Mouse (Mus musculus) midbrain, postnatal 0 days (tissue): ENCODE data around the gene B3galnt1. TPM values are rescaled to one million over a fixed set of nuclear protein-coding genes. Genes with fewer than 3 reads are reported as not detected.
A peak's percentile ranks its signal among the peaks of the same experiment; 100 is the strongest.

ENCODE experiments used
- ATAC-seq: fragments of 200-750 bp; cut with Nextera tagmentation; 2 replicates; pipeline ENCODE4 v1.8.0; 2017; ENCODE audit warnings: moderate number of reproducible peaks, mild to moderate bottlenecking, moderate TSS enrichment, moderate library complexity; ENCODE audit not compliant: low FRiP score
- DNase-seq: peaks from one replicate; pipeline ENCODE4 v3.0.0-alpha.2; 2015; ENCODE audit warnings: low spot score
- H3K27ac ChIP-seq: fragments of 300-500 bp; sonication (generic); 2 replicates; pipeline ENCODE4 v1.5.1; 2014; ENCODE audit warnings: low read depth, mild to moderate bottlenecking, low read length, mixed read lengths
- H3K27me3 ChIP-seq: fragments of 300-500 bp; sonication (generic); 2 replicates; pipeline ENCODE4 v1.6.1; 2014; ENCODE audit warnings: low read length, control low read depth, mixed read lengths; ENCODE audit not compliant: insufficient read depth
- H3K36me3 ChIP-seq: fragments of 300-500 bp; sonication (generic); 2 replicates; pipeline ENCODE4 v1.6.1; 2014; ENCODE audit warnings: low read length, control low read depth, mixed read lengths; ENCODE audit not compliant: insufficient read depth
- H3K4me1 ChIP-seq: fragments of 300-500 bp; sonication (generic); 2 replicates; pipeline ENCODE4 v1.6.1; 2014; ENCODE audit warnings: mild to moderate bottlenecking, control low read depth, antibody characterized with exemption, low read length, mixed read lengths; ENCODE audit not compliant: insufficient read depth
- H3K4me2 ChIP-seq: fragments of 300-500 bp; sonication (generic); 2 replicates; pipeline ENCODE4 v1.6.1; 2014; ENCODE audit warnings: low read depth, mild to moderate bottlenecking, low read length, mixed read lengths; ENCODE audit not compliant: poor library complexity, severe bottlenecking
- H3K4me3 ChIP-seq: fragments of 300-500 bp; sonication (generic); 2 replicates; pipeline ENCODE4 v1.5.1; 2014; ENCODE audit warnings: low read depth, mild to moderate bottlenecking, low read length, moderate library complexity
- H3K9ac ChIP-seq: fragments of 300-500 bp; sonication (generic); replicated peaks from 2 replicates; pipeline ENCODE4 v1.6.1; 2014; ENCODE audit warnings: mild to moderate bottlenecking, low read length, moderate library complexity, mixed read lengths; ENCODE audit not compliant: poor library complexity, severe bottlenecking
- H3K9me3 ChIP-seq: fragments of 300-500 bp; sonication (generic); 2 replicates; pipeline ENCODE4 v1.6.1; 2016; ENCODE audit warnings: low read length, control low read depth
- CTCF ChIP-seq: IDR thresholded peaks from 2 replicates; pipeline ENCODE4 v1.5.1; 2016; ENCODE audit warnings: antibody characterized with exemption, mild to moderate bottlenecking
- WGBS: fragments of 180-500 bp; shearing (Covaris S2); extraction: QIAGEN DNeasy Blood & Tissue Kit; methylation state at CpG from one replicate; pipeline ENCODE4 v1.1.7; 2014; 5-methylcytosine and 5-hydroxymethylcytosine counted together
- polyA plus RNA-seq: library from polyadenylated mRNA; unstranded; fragments of >200 nt; fragmentation: Nextera tagmentation; extraction: Ambion mirVana; gene quantifications from 2 replicates; pipeline ENCODE4 v1.2.1, GENCODE M21; 2015
- total RNA-seq: library from RNA; depleted of rRNA; stranded (reverse); fragments of >200 nt; gene quantifications from 2 replicates; pipeline ENCODE4 v1.2.3, GENCODE M21; 2014; rRNA removed

B3galnt1 gene
- 70.5 and 77.2 TPM in 2 replicates for total RNA-seq
- polyA plus RNA-seq = 102 and 106 TPM in 2 replicates

GRCm38 (mm10) chr3:69598261-69599165 is at the start of gene B3galnt1:
B3galnt1 (minus strand) TSS chr3:69598960.
- Histone ChIP-seq H3K4me3 (peak within 1 kb of the TSS; percentile 81), H3K36me3 (no peaks in the 10 kb centered on the region), H3K27ac (peak within 1 kb of the TSS; percentile 87), H3K9ac (peak within 1 kb of the TSS; percentile 92), H3K4me1 (peaks cover 8% of the 10 kb centered on the region), H3K9me3 (no peaks in the 10 kb centered on the region), H3K27me3 (no peaks in the 10 kb centered on the region), H3K4me2 (peak within 1 kb of the TSS; percentile 79)
- ATAC-seq (peak; percentile 86), DNase-seq (peak; percentile 86)
- under 1% methylated on average over 60 of the region's 99 CpGs for WGBS
- TF ChIP-seq CTCF = peak; percentile 58

GRCm38 (mm10) chr3:69634521-69634920 is 35.8 kb upstream of the B3galnt1 start:
- no peaks in the 10 kb centered on the region for H3K27me3 ChIP-seq
- 88% methylated on average over 3 of the region's 3 CpGs for WGBS
- ATAC-seq (no peak), DNase-seq (no peak)
- H3K4me2 ChIP-seq = no peak overlapping the region
- TF ChIP-seq CTCF = no peak
- H3K4me1 ChIP-seq = no peaks in the 10 kb centered on the region
- H3K27ac ChIP-seq = no peak overlapping the region
- no peaks in the 10 kb centered on the region for H3K9me3 ChIP-seq
- no peak overlapping the region for H3K4me3 ChIP-seq
- H3K9ac ChIP-seq = no peak overlapping the region
- no peaks in the 10 kb centered on the region for H3K36me3 ChIP-seq

GRCm38 (mm10) chr3:69633706-69634420 is 35.1 kb upstream of the B3galnt1 start:
- Histone ChIP-seq H3K4me1 (no peaks in the 10 kb centered on the region), H3K36me3 (no peaks in the 10 kb centered on the region), H3K4me3 (no peak overlapping the region), H3K4me2 (no peak overlapping the region), H3K9me3 (no peaks in the 10 kb centered on the region), H3K27ac (no peak overlapping the region), H3K27me3 (no peaks in the 10 kb centered on the region), H3K9ac (no peak overlapping the region)
- ATAC-seq (no peak), DNase-seq (no peak)
- WGBS = 76% methylated on average over 12 of the region's 12 CpGs
- TF ChIP-seq CTCF = no peak

- H3K9me3 ChIP-seq = no peaks in the 10 kb centered on the region
- no peak overlapping the region for H3K27ac ChIP-seq
- H3K27me3 ChIP-seq = no peaks in the 10 kb centered on the region
- no peak for ATAC-seq
- H3K4me1 ChIP-seq = no peaks in the 10 kb centered on the region
- no peak overlapping the region for H3K9ac ChIP-seq
- H3K4me3 ChIP-seq = no peak overlapping the region
- H3K4me2 ChIP-seq = no peak overlapping the region
- WGBS = 78% methylated on average over 11 of the region's 11 CpGs
- TF ChIP-seq CTCF = no peak
- DNase-seq = no peak
- H3K36me3 ChIP-seq = no peaks in the 10 kb centered on the region
Observed at GRCm38 (mm10) chr3:69626963-69627590, 28.3 kb upstream of the B3galnt1 start.

GRCm38 (mm10) chr3:69626213-69626962 is 27.6 kb upstream of the B3galnt1 start:
- TF ChIP-seq CTCF = no peak
- H3K9me3 ChIP-seq = no peaks in the 10 kb centered on the region

More at GRCm38 (mm10) chr3:69626213-69626962, 27.6 kb upstream of the B3galnt1 start:
- DNase-seq = no peak
- H3K4me2 ChIP-seq = no peak overlapping the region
- no peak overlapping the region for H3K4me3 ChIP-seq
- H3K9ac ChIP-seq = no peak overlapping the region
- no peaks in the 10 kb centered on the region for H3K36me3 ChIP-seq
- H3K27me3 ChIP-seq = no peaks in the 10 kb centered on the region
- H3K27ac ChIP-seq = no peak overlapping the region
- 73% methylated on average over 11 of the region's 11 CpGs for WGBS
- no peaks in the 10 kb centered on the region for H3K4me1 ChIP-seq
- ATAC-seq = no peak
